Mouse (Mus musculus) stomach, postnatal 0 days (tissue): ENCODE data around the gene Adam34. TPM values are rescaled to one million over a fixed set of nuclear protein-coding genes. Genes with fewer than 3 reads are reported as not detected.
"Not testable (repeated sequence)": the region's sequence is repeated elsewhere in the genome, so short reads cannot be mapped to it uniquely, and the experiment has no call there.

Experiments
- ATAC-seq: fragments of 200-750 bp; cut with Nextera tagmentation; 2 replicates; pipeline ENCODE4 v1.8.0; 2017; ENCODE audit not compliant: low FRiP score, low TSS enrichment
- DNase-seq: peaks from one replicate; pipeline ENCODE4 v3.0.0-alpha.2; 2016; ENCODE audit warnings: low spot score
- H3K27ac ChIP-seq: fragments of 300-500 bp; sonication (generic); replicated peaks from 2 replicates; pipeline ENCODE4 v1.5.1; 2014; ENCODE audit warnings: mild to moderate bottlenecking, control low read depth
- H3K27me3 ChIP-seq: fragments of 300-500 bp; sonication (generic); 2 replicates; pipeline ENCODE4 v1.6.1; 2014; ENCODE audit warnings: low read length; ENCODE audit not compliant: control insufficient read depth, insufficient read depth
- H3K36me3 ChIP-seq: fragments of 300-500 bp; sonication (generic); 2 replicates; pipeline ENCODE4 v1.6.1; 2014; ENCODE audit warnings: low read length, mixed read lengths; ENCODE audit not compliant: control insufficient read depth, insufficient read depth
- H3K4me1 ChIP-seq: fragments of 300-500 bp; sonication (generic); replicated peaks from 2 replicates; pipeline ENCODE4 v1.6.1; 2014; ENCODE audit warnings: antibody characterized with exemption; ENCODE audit not compliant: control insufficient read depth, insufficient read depth
- H3K4me2 ChIP-seq: fragments of 300-500 bp; sonication (generic); replicated peaks from 2 replicates; pipeline ENCODE4 v1.6.1; 2014; ENCODE audit warnings: low read depth, mild to moderate bottlenecking, control low read depth, moderate library complexity
- H3K4me3 ChIP-seq: fragments of 300-500 bp; sonication (generic); 2 replicates; pipeline ENCODE4 v1.5.1; 2014; ENCODE audit warnings: low read depth, low read length, control low read depth
- H3K9ac ChIP-seq: fragments of 300-500 bp; sonication (generic); 2 replicates; pipeline ENCODE4 v1.6.1; 2014; ENCODE audit warnings: mild to moderate bottlenecking, low read length, control low read depth, mixed read lengths
- H3K9me3 ChIP-seq: fragments of 300-500 bp; sonication (generic); 2 replicates; pipeline ENCODE4 v1.6.1; 2016; ENCODE audit warnings: low read length; ENCODE audit not compliant: control insufficient read depth
- CTCF ChIP-seq: IDR thresholded peaks from 2 replicates; pipeline ENCODE4 v1.5.1; 2016; ENCODE audit warnings: antibody characterized with exemption, low read depth, mild to moderate bottlenecking, moderate library complexity
- EP300 ChIP-seq: optimal IDR thresholded peaks from 2 replicates; pipeline ENCODE3; 2016; ENCODE audit warnings: antibody characterized with exemption
- WGBS: fragments of 180-500 bp; shearing (Covaris S2); extraction: QIAGEN DNeasy Blood & Tissue Kit; methylation state at CpG from one replicate; pipeline ENCODE4 v1.1.7; 2014; 5-methylcytosine and 5-hydroxymethylcytosine counted together
- polyA plus RNA-seq: library from polyadenylated mRNA; unstranded; fragments of >200 nt; fragmentation: Nextera tagmentation; extraction: Ambion mirVana; gene quantifications from 2 replicates; pipeline ENCODE4 v1.2.1, GENCODE M21; 2015

Adam34 gene
- not detected in 2 replicates for polyA plus RNA-seq

- TF ChIP-seq EP300 = no peak
- TF ChIP-seq CTCF = no peak
These were observed at the start of gene Adam34 for GRCm38 (mm10) chr8:43709949-43710348. Gene Adam34, minus strand, starts transcription at chr8:43710049.

GRCm38 (mm10) chr8:43627176-43627575, 82.7 kb downstream of the Adam34 start, which contains the start of gene Gm5346:
Gene Gm5346, minus strand, starts transcription at chr8:43627276.
- H3K9ac ChIP-seq = no peak within 1 kb of the TSS
- H3K4me2 ChIP-seq = no peak within 1 kb of the TSS
- H3K4me1 ChIP-seq = no peaks in the 10 kb centered on the region
- no peaks in the 10 kb centered on the region for H3K27me3 ChIP-seq
- H3K4me3 ChIP-seq = no peak within 1 kb of the TSS
- no peaks in the 10 kb centered on the region for H3K9me3 ChIP-seq
- no peak for DNase-seq
- TF ChIP-seq CTCF (no peak), EP300 (no peak)
- WGBS = 79% methylated on average over 3 of the region's 3 CpGs
- H3K27ac ChIP-seq = no peak within 1 kb of the TSS
- no peaks in the 10 kb centered on the region for H3K36me3 ChIP-seq
- ATAC-seq = no peak

More at GRCm38 (mm10) chr8:43709949-43710348, at the start of gene Adam34:
- DNase-seq = no peak
- H3K36me3 ChIP-seq = no peaks in the 10 kb centered on the region
- H3K9me3 ChIP-seq = no peaks in the 10 kb centered on the region
- H3K27me3 ChIP-seq = no peaks in the 10 kb centered on the region
- no peak within 1 kb of the TSS for H3K9ac ChIP-seq
- H3K27ac ChIP-seq = no peak within 1 kb of the TSS
- no peak within 1 kb of the TSS for H3K4me3 ChIP-seq
- ATAC-seq = no peak
- H3K4me1 ChIP-seq = no peaks in the 10 kb centered on the region
- no peak within 1 kb of the TSS for H3K4me2 ChIP-seq

GRCm38 (mm10) chr8:43616046-43616445, 93.8 kb downstream of the Adam34 start:
- 76% methylated on average over 1 of the region's 1 CpGs for WGBS
- Histone ChIP-seq H3K9me3 (no peaks in the 10 kb centered on the region), H3K4me2 (no peak overlapping the region), H3K27ac (no peak overlapping the region), H3K9ac (no peak overlapping the region), H3K36me3 (no peaks in the 10 kb centered on the region), H3K4me3 (no peak overlapping the region), H3K27me3 (no peaks in the 10 kb centered on the region), H3K4me1 (no peaks in the 10 kb centered on the region)
- DNase-seq (no peak), ATAC-seq (no peak)
- TF ChIP-seq EP300 (no peak), CTCF (no peak)

- not testable (repeated sequence) for H3K27me3 ChIP-seq, H3K4me1 ChIP-seq, H3K4me2 ChIP-seq, ATAC-seq, H3K27ac ChIP-seq, H3K4me3 ChIP-seq, H3K36me3 ChIP-seq, H3K9ac ChIP-seq, H3K9me3 ChIP-seq, DNase-seq
- 81% methylated on average over 13 of the region's 13 CpGs for WGBS
These were observed 106.2 kb downstream of the Adam34 start for GRCm38 (mm10) chr8:43603657-43604056.

- not testable (repeated sequence) for H3K4me3 ChIP-seq, H3K27me3 ChIP-seq, H3K36me3 ChIP-seq, H3K4me2 ChIP-seq, H3K9me3 ChIP-seq, H3K27ac ChIP-seq, DNase-seq, H3K4me1 ChIP-seq, H3K9ac ChIP-seq, ATAC-seq
- WGBS = 91% methylated on average over 15 of the region's 15 CpGs
These were observed 106.7 kb downstream of the Adam34 start for GRCm38 (mm10) chr8:43603166-43603565.

Other genes with a start within 250 kb of the Adam34 start
- gene Adam26b, start 181.9 kb downstream of the Adam34 start, polyA plus RNA-seq = not detected in 2 replicates
- not detected in 2 replicates for gene Adam26a, start 133.3 kb downstream of the Adam34 start, polyA plus RNA-seq
- not detected in 2 replicates for gene Gm5346, start 82.8 kb downstream of the Adam34 start, polyA plus RNA-seq